Mouse (Mus musculus): ENCODE results near the gene Pik3r5.

The Pik3r5 gene

GRCm38 (mm10) chr11:68431699-68432360 lies at the start of gene Pik3r5:
TSS of gene Pik3r5 (plus strand) at chr11:68432121.
- peak; percentile 28 to 49 for DNase-seq (ENCODE audit: low spot score in 2 of 2)

DNA sequence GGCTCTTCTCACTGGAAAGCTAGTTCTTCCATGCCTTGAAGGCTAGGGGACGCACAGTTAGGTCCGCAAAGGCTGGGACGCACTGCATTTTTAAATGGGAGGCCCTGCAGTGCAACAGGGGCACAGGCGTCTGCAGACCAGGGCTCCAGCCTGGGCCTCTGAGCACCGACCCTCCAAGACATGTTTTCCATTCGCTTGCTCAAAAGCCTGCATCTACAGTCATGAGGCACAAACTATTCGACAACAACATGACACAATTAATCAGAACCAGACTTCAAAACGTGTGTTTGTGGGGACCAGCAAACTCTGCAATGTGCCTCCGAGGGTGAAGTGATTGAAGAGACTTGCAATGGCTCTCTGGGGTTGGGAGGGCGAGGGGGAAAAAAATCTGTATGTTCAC lies 48.4 kb upstream of the Pik3r5 start:
- DNase-seq (ENCODE audit: low spot score in 2 of 2): no peak

GRCm38 (mm10) chr11:68384131-68384530 lies 47.8 kb upstream of the Pik3r5 start:
- DNase-seq (ENCODE audit: low spot score in 2 of 2): no peak

- DNase-seq (ENCODE audit: low spot score in 2 of 2): no peak
These were observed 47.3 kb upstream of the Pik3r5 start for GRCm38 (mm10) chr11:68384592-68385020.

DNA sequence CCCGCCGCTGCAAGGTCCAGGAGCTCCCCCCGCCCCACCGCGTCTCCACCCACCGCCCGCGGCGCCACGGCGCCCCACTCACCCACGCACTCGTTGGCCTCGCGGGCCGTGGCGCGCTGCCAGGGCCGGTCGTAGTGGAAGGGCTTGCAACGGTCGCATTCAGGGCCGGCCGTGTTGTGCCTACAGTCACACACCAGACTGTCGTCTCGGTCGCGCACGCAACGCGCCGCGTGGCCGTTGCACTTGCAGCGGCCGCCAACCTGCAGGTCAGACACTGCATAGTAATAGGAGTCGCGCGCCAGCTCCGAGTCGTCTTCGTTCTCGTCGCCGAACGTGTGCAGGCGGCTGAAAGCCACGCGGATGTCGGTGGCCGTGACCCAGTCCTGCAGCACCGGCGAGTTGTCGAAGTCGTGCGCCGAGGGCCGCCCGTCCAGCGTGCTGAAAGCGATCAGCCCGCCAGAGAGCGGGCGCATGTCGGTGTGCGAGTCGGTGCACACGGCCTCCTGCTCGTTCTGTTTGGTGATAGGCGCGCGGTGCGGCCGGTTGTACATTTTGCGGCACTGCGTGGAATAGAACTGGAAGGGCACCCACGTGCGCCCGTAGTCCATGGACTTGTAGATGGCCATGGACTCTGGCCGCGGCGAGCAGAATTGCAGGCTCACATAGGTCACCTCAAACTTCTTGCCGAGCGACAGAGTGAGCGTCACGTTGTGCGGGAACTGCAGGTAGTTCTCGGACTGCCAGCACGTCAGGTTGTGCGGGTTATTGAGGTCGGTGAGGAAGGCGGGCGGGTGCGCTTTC lies 46.7 kb upstream of the Pik3r5 start:
- peak in 1 of 2 experiments; percentile 10 for DNase-seq (ENCODE audit: low spot score in 2 of 2)

DNA sequence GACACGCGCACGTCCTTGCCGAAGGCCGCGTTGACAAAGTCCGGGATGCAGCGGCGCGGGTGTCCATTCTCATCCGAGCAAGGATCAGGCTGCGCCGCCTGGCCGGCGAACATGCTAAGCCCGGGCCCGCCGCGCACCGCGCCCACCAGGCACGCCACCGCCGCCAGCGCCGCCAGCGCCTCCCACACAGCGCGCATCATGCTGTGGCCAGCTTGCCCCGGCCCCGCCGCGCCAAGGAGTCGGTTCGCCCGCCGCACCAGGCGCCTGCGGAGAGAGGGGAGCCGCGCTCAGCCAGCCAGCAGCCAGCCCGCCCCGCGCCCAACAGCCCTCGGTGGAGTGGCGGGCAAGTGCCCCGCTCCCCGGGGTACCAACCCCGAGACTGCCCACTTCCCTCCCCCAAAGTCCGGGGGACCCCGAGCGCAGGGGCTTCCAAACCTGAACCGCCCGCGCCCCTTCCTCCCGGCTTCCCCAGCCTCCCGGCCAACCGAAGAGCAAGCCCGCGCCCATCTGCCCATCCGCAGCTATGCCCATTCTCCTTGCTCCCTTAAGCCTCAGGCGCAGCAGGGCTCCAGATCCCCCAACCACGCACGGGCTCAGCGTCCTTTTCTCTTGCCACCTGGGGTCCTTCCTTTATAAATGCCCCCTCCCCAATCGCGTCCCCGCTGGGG lies 45.9 kb upstream of the Pik3r5 start:
- DNase-seq (ENCODE audit: low spot score in 2 of 2): no peak

DNA sequence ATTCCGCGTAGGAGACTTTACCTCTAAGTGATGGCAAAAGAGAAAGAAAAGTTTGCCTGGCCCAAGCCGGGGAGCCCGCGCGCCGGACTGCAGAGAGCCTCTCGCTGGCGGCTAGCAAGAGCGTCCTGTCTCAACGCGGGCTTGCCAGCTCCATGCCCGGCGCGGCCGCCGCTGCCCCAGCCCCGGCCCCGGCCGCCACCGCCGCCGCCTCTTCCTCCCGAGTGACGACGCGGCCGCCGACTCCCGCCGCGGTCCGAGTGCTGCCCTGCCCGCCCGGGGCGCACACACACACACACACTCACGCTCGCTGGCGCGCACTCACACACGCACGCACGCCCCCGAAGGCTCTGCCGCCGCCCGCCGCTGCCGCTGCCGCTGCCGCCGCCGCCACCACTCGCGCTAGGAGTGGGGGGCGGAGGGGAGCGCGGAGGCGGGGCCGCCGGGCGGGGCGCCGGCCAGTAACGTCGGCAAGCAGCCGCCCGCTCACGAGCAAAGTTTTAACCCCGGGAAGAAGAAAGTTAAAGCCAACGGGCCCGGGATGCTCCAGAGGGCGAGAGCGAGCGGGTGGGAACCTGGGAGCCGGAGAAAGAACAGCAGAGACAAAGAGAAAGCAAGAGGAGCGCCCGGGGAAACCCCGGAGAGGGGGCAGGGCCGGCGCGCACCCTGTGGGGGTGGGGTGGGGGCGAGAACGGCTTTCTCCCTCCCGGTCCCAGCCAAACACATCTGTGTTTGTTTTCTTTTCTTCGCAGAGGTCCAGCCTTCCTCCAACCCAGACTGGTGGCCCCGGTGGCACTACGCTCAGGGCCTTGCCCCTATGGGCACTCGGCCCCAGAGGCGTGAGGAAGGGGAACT lies 45.1 kb upstream of the Pik3r5 start:
- DNase-seq (ENCODE audit: low spot score in 2 of 2): no peak

- DNase-seq (ENCODE audit: low spot score in 2 of 2): no peak
These were observed 44.5 kb upstream of the Pik3r5 start for GRCm38 (mm10) chr11:68387441-68387760.

DNA sequence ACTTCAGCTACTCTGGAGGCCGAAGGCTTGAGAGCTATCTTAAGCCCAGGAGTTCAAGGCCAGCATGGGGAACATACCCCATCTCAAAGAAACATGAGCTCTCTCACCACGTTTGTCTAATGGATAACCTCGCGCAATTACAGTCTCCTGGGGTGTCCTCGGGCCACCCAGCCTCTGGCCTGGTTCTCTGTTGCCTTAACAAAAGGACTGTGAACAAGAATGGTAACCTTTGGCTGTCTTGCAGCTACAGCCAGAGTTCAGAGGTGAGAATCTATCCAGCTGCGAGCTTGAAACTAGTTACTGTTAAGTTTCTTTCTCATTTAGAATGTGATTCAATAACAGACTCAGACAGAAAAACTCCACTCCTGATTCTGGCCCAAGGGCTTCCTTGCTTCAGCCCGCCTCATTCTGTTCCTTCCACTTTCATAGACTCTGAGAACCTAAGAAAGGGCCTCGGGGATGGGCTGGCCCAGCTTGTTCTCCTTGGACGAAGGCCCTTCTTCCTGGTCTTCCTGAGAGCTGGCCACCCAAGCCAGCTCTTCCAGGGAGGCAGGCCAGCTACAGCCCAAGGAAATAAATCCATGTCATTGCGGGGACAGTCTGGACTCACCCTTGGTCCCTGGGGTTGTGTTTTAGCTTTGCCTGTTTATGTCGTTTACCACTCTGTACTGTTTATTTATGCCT lies 43.8 kb upstream of the Pik3r5 start:
- no peak for DNase-seq (ENCODE audit: low spot score in 2 of 2)

DNA sequence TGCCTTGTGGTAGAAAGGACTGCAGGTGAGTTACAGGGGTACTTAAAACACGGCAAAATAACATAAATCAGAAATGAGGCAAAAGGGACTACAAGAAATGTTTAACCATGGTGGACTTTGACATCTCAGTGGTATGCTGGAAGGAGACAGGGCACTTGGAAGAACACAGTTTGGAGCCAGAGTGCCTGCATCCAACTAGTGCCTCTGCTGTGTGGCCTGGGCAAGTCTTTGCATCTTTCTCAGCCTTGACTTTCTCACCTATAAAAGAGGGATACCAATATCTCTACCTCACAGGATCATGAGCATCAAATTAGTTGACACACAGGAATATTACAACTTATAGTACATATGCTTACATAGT lies 43.3 kb upstream of the Pik3r5 start:
- DNase-seq (ENCODE audit: low spot score in 2 of 2): no peak

GRCm38 (mm10) chr11:68389621-68390020 lies 42.3 kb upstream of the Pik3r5 start:
- no peak for DNase-seq (ENCODE audit: low spot score in 2 of 2)

DNA sequence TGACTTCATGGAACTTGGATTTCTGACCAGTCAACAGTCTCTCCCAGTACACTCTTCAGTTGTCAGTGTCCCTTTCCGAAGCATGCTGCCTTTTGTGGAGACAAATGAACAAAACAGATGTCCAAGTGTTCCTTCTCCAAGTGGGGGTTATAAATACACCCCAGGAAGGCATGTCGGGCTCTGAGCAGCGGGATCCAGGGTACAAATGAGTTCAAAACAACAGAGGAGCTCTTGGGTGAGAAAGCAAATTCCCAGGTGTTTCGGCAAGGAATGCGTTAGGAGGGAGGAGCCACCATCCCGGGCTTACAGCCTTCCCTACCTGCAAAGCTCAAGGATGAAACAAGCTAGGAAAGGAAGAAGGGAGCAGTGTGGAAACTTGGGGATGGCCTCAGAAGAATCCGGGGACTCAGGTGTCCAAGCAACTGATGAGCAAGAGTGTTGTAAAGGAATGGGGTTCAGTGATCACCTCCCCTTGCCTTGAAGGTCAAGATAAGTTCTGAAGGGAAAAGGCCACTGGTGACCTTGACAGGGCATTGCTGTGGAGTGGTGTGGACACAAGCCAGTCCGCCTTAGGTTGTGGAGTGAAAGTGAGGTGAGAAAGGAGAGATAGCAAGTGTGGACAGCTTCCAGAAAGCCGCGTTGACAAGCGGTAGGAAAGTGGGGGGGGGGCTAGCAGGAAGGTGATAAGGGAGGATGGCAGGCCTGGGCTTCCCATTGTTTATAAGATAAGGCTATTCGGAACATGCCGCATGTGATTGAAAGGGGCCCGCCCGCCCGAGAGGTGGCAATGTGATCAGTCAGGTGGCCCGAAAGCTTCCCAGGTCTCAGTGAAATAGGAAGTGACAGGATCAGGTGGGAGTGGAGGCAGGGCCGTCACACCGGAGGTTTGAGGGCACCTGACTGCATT lies 41.3 kb upstream of the Pik3r5 start:
- DNase-seq (ENCODE audit: low spot score in 2 of 2): no peak

- no peak for DNase-seq (ENCODE audit: low spot score in 2 of 2)
These were observed 37.9 kb upstream of the Pik3r5 start for GRCm38 (mm10) chr11:68393897-68394490.

GRCm38 (mm10) chr11:68394749-68395148 lies 37.2 kb upstream of the Pik3r5 start:
- no peak for DNase-seq (ENCODE audit: low spot score in 2 of 2)

DNA sequence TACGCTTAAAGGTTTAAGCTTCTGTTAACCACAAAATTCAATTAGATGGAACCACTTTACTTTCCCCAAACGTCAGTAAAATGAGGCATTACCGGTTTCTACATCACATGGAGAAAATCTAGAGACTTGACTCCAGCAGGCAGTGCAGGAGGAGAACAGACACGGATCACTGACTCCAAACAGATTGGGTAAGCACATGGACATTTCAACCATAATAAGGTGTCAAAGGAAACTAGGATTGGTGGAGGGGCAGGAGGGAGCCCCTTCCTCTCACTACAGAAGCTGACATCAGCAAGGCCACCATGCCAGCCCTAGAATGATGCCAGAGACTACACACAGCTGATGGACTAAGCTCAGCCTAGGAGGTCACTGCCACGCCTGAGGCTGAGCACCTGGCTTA lies 36.4 kb upstream of the Pik3r5 start:
- no peak for DNase-seq (ENCODE audit: low spot score in 2 of 2)

DNA sequence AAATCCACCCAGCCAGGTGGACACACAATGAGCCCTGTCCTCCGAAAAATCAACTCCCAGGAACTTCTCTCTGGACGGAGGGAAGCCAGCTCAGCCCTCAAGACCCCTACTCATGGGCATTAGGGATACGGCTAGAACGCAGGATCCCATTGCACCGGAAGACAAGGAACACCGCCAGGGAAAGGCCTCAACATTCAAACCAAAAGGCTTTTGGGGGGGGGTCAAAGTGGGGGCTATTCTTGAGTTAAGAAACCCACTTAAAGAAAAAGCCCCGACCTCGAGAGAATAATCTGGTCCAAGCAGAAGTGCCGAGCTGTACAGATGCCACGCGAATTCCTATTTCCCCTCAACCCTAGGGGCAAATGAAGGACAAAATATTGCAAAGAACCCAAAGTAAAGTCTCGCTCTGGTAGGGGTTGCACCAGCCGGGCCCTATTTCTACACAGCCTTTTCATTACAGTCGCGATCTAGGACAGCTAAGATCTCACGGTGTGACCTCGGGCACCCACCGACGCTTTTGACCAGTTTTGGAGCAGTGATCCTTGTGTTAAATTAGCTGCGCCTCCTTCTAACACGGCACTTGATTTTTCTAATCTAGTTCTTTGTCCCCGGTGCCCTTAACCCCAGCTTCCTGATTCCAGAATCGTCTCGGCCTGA lies 32.9 kb upstream of the Pik3r5 start:
- no peak for DNase-seq (ENCODE audit: low spot score in 2 of 2)

DNA sequence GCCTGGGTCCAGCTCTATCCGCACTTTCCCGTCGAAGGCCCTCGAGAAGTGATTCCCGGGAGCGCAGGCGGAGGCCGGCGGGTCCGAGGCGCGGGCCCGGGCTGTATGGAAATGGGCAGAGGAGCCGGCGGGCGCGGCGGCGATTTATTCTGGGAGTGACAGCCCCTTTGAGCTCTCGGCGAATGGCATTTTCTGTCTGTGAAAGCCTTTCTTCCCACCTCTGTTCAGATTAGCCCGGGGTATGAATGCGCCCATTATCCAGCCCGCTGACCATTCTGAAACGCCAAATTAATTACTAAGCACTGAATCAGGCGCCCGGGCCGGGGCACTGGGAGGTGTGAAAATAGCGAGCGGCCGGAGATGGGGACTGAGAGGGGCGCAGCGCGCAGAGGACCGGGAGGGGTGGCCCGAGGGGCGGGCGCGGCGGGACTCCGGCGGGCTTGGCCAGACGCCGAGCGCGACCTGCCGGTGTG lies 32.3 kb upstream of the Pik3r5 start:
- no peak for DNase-seq (ENCODE audit: low spot score in 2 of 2)

GRCm38 (mm10) chr11:68400021-68400671 lies 31.8 kb upstream of the Pik3r5 start:
- DNase-seq (ENCODE audit: low spot score in 2 of 2): no peak

- DNase-seq (ENCODE audit: low spot score in 2 of 2): no peak
These were observed 31.1 kb upstream of the Pik3r5 start, which contains the start of gene Ntn1 for GRCm38 (mm10) chr11:68400727-68401219. TSS of gene Ntn1 (minus strand) at chr11:68400823.
